Mouse (Mus musculus) layer of hippocampus, adult 8-10 months (tissue): Measurements from ENCODE around the gene Pym1. TPM values are rescaled to one million over a fixed set of nuclear protein-coding genes. Genes with fewer than 3 reads are reported as not detected.

Experiments used
- DNase-seq, 2 experiments: peaks; one replicate each; pipeline ENCODE4 v3.0.0; 2022; ENCODE audit warnings: low spot score in 2 of 2
- total RNA-seq, 4 experiments: library from RNA; stranded (reverse); gene quantifications; 2 replicates each; pipeline ENCODE4 v1.2.4; 2022

Gene Pym1
- total RNA-seq, 4 experiments from 2014 or later, result 19.6 to 27.3 (median 25.7) TPM

GRCm38 (mm10) chr10:128804271-128805091, 56.8 kb downstream of the Pym1 start, which contains the start of gene Tmem198b:
Gene Tmem198b, minus strand, starts transcription at chr10:128804370.
- peak; percentile 66 to 78 for DNase-seq

- DNase-seq, result peak; percentile 91 to 93
Observed at GRCm38 (mm10) chr10:128805092-128806000, 57.7 kb downstream of the Pym1 start.

GRCm38 (mm10) chr10:128806086-128806485, 58.4 kb downstream of the Pym1 start:
- no peak for DNase-seq

- no peak for DNase-seq
Observed at GRCm38 (mm10) chr10:128807018-128807417, 59.3 kb downstream of the Pym1 start.

Other genes starting within 250 kb of the Pym1 start
- gene Myl6b, start 249.2 kb upstream of the Pym1 start, total RNA-seq, result 10 to 100 TPM; 18.4 to 23.6 (median 22.6) TPM
- gene Esyt1, start 222.0 kb upstream of the Pym1 start, total RNA-seq, result 10 to 100 TPM in 2 of 4 experiments, 1 to 10 TPM in 2; 7.0 to 11.5 (median 9.3) TPM
- 10 to 100 TPM; 12.7 to 17.0 (median 15.2) TPM for gene Zc3h10, start 200.1 kb upstream of the Pym1 start, total RNA-seq
- 1,000 to 10,000 TPM; 1,259 to 1,817 (median 1,529) TPM for gene Rpl41, start 198.6 kb upstream of the Pym1 start, total RNA-seq
- 10 to 100 TPM; 58.7 to 62.0 (median 59.0) TPM for gene Pa2g4, start 181.9 kb upstream of the Pym1 start, total RNA-seq
- 1 to 10 TPM; 6.8 to 8.4 (median 8.1) TPM for gene Erbb3, start 158.2 kb upstream of the Pym1 start, total RNA-seq
- gene Rps26, start 121.1 kb upstream of the Pym1 start, total RNA-seq, result 100 to 1,000 TPM; 141 to 325 (median 239) TPM
- gene Ikzf4, start 101.9 kb upstream of the Pym1 start, total RNA-seq, result 10 to 100 TPM; 15.5 to 19.8 (median 16.2) TPM
- 10 to 100 TPM; 12.0 to 16.6 (median 14.3) TPM for gene Suox, start 73.8 kb upstream of the Pym1 start, total RNA-seq
- 100 to 1,000 TPM; 132 to 151 (median 135) TPM for gene Rab5b, start 51.6 kb upstream of the Pym1 start, total RNA-seq
- 1 to 10 TPM in 3 of 4 experiments, under 1 TPM in 1; 0.62 to 2.4 (median 1.1) TPM for gene Pmel, start 43.7 kb upstream of the Pym1 start, total RNA-seq
- gene Cdk2, start 42.9 kb upstream of the Pym1 start, total RNA-seq, result 1 to 10 TPM; 2.5 to 4.3 (median 3.4) TPM
- 10 to 100 TPM; 11.3 to 15.4 (median 13.9) TPM for gene Dgka, start 3.0 kb upstream of the Pym1 start, total RNA-seq
- gene Mmp19, start 43.0 kb downstream of the Pym1 start, total RNA-seq, result 1 to 10 TPM in 2 of 4 experiments, under 1 TPM in 2; 0.64 to 3.3 (median 1.5) TPM
- gene Dnajc14, start 56.2 kb downstream of the Pym1 start, total RNA-seq, result 10 to 100 TPM; 60.8 to 71.5 (median 65.6) TPM
- gene Tmem198b, start 56.5 kb downstream of the Pym1 start, total RNA-seq, result 10 to 100 TPM in 3 of 4 experiments, 1 to 10 TPM in 1; 9.5 to 13.9 (median 11.6) TPM
- 10 to 100 TPM; 32.7 to 41.2 (median 35.1) TPM for gene Sarnp, start 69.4 kb downstream of the Pym1 start, total RNA-seq
- gene Ormdl2, start 73.8 kb downstream of the Pym1 start, total RNA-seq, result 10 to 100 TPM in 1 of 4 experiments, 1 to 10 TPM in 3; 8.9 to 10.5 (median 9.6) TPM
- 10 to 100 TPM; 19.9 to 22.7 (median 22.3) TPM for gene Gdf11, start 143.8 kb downstream of the Pym1 start, total RNA-seq
- gene Cd63, start 153.1 kb downstream of the Pym1 start, total RNA-seq, result 100 to 1,000 TPM in 2 of 4 experiments, 10 to 100 TPM in 2; 76.9 to 199 (median 126) TPM
- gene Rdh5, start 175.0 kb downstream of the Pym1 start, total RNA-seq, result 1 to 10 TPM; 4.5 to 7.8 (median 7.2) TPM
- gene Bloc1s1, start 176.1 kb downstream of the Pym1 start, total RNA-seq, result 100 to 1,000 TPM in 2 of 4 experiments, 10 to 100 TPM in 2; 69.0 to 104 (median 90.6) TPM
- 10 to 100 TPM; 29.5 to 35.4 (median 31.6) TPM for gene Itga7, start 185.9 kb downstream of the Pym1 start, total RNA-seq
- gene Mettl7b, start 213.1 kb downstream of the Pym1 start, total RNA-seq, result not detected
- not detected for gene Olfr9, start 241.5 kb downstream of the Pym1 start, total RNA-seq